Mouse (Mus musculus): ENCODE results near the gene Gm28048.

GRCm38 (mm10) chr11:22846960-22847731 lies 134.7 kb downstream of the Gm28048 start:
- TF ChIP-seq GATA1 (IDR thresholded peaks at IDR 0.05; ENCODE audit: borderline replicate concordance, low read length) (no peak), FLI1 (IDR thresholded peaks at IDR 0.05; ENCODE audit: low read length) (no peak)
